Mouse (Mus musculus): Measurements from ENCODE around the gene Ccz1.

GRCm38 (mm10) chr5:143943231-143944125 lies 71.2 kb downstream of the Ccz1 start:
- TF ChIP-seq POLR2A (IDR thresholded peaks at IDR 0.05; ENCODE audit: borderline replicate concordance, low read depth, low read length): no peak
- TF ChIP-seq CTCF (IDR thresholded peaks at IDR 0.05; ENCODE audit: low read depth, low read length): no peak
